ENCODE assay signal across 8 mouse cellular contexts in the genomic region with DNA sequence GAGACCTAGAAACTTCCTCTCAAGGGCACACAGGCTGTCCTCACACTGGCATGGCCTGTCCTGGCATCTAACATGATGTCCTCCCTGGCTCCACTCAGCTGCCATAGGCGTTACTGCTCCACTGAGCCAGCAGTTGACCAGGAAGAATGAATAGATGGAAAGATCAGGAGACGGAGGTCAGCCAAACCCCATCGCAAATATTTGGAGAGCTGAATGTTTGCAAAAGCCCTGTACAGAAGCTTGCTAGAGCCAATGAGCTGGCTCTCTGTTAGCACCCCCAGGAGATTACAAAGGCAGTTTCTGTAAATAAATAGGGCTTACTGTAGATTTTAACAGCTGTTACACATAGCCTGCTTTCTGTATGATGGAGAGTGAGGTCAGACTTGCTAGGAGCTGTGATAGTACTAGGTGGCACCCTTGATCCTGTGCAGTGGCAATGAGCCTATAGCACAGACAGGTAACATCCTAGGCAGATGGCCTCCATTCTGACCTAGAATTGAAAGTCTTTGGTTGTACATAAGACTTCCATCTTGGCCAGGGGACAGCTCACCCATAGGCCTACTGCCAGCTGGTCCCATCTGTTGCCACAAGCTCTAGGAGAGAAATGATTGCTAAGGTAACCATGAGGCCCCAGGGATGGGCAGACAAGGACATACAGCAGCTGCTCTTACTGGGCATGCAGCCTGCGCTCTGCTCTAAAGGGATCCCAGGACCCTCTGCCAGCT. TPM values are rescaled to one million over a fixed set of nuclear protein-coding genes. Genes with fewer than 3 reads are reported as not detected.
DNase-seq lines count a peak whose midpoint lies in the region; ATAC-seq lines count a peak whose summit lies in the region.

No protein-coding gene starts in this region.

- peak; percentile 30 for DNase-seq in adrenal gland, adult 2 months
- no peak for DNase-seq in adrenal gland, postnatal 14 days
- peak; percentile 30 to 55 for DNase-seq in layer of hippocampus, adult 18-20 months (ENCODE audit: low spot score in 2 of 2)
- no peak for DNase-seq in layer of hippocampus, postnatal 25 days (ENCODE audit: extremely low spot score in 1 of 2, low spot score in 1 of 2)
- peak; percentile 23 for DNase-seq in kidney, postnatal 14 days
- DNase-seq in thymus, postnatal 10 days (ENCODE audit: low spot score in 2 of 2), result no peak
- DNase-seq in thymus, postnatal 0 days (ENCODE audit: low spot score), result no peak

- 29% methylated on average over 4 of the region's 4 CpGs for WGBS in lung, embryonic 15.5 days

- H3K27me3 ChIP-seq in lung, embryonic 15.5 days, result no peaks in the 10 kb centered on the region

- no peaks in the 10 kb centered on the region for H3K36me3 ChIP-seq in lung, embryonic 15.5 days

- H3K27ac ChIP-seq in lung, embryonic 15.5 days, result peak overlapping the region; percentile 86

- H3K4me2 ChIP-seq in lung, embryonic 15.5 days, result peak overlapping the region; percentile 17; the same call in 1 of the 2 replicates

- no peak overlapping the region for H3K9ac ChIP-seq in lung, embryonic 15.5 days

- peak; percentile 92 for ATAC-seq in lung, embryonic 15.5 days (ENCODE audit: borderline replicate concordance, extremely low read depth, low FRiP score, low TSS enrichment)

- H3K4me1 ChIP-seq in lung, embryonic 15.5 days, result peaks cover 24% of the 10 kb centered on the region

- H3K4me3 ChIP-seq in lung, embryonic 15.5 days, result no peak overlapping the region

- H3K9me3 ChIP-seq in lung, embryonic 15.5 days, result no peaks in the 10 kb centered on the region

RNA-seq across cellular contexts. Expression of a gene that starts 49.7 kb away (rescaled TPM):
- total RNA-seq in adrenal gland, adult 2 months (2021), result 1 to 10 TPM; 1.6 to 3.3 TPM
- 0.15 and 0.20 TPM in 2 replicates for polyA plus RNA-seq in adrenal gland, adult 2 months (2012; rRNA removed)
- total RNA-seq in adrenal gland, postnatal 14 days (2021), result 11.4 and 15.5 TPM in 2 replicates
- 10 to 100 TPM; 13.1 to 13.3 TPM for total RNA-seq in layer of hippocampus, adult 18-20 months (2021)
- 10 to 100 TPM; 22.3 to 27.0 TPM for total RNA-seq in layer of hippocampus, postnatal 25 days (2021)
- polyA plus RNA-seq in lung, embryonic 15.5 days (2015; fragmentation: Nextera tagmentation; extraction: Ambion mirVana), result 42.9 and 43.0 TPM in 2 replicates
- 2.0 and 2.5 TPM in 2 replicates for polyA plus RNA-seq in thymus, postnatal 0 days (2015; fragmentation: Nextera tagmentation; extraction: Ambion mirVana)

Comparison
In these comparisons a context has a peak if more than half of its experiments do, and no peak if none do; other contexts are left out.
1. DNase-seq: peak in adrenal gland, adult 2 months (single experiment), layer of hippocampus, adult 18-20 months (2 of 2) and kidney, postnatal 14 days (single experiment); none in adrenal gland, postnatal 14 days (single experiment), layer of hippocampus, postnatal 25 days (0 of 2), thymus, postnatal 10 days (0 of 2) and thymus, postnatal 0 days (single experiment).